Mouse (Mus musculus) liver, embryonic 11.5 days (tissue): ENCODE data around the gene Arhgef15. TPM values are rescaled to one million over a fixed set of nuclear protein-coding genes. Genes with fewer than 3 reads are reported as not detected.
"Not testable (repeated sequence)": the region's sequence is repeated elsewhere in the genome, so short reads cannot be mapped to it uniquely, and the experiment has no call there.

Source experiments
- ATAC-seq: fragments of 200-750 bp; cut with Nextera tagmentation; replicated peaks from 2 replicates; pipeline ENCODE4 v1.8.0; 2017; ENCODE audit warnings: moderate number of reproducible peaks, mild to moderate bottlenecking, moderate TSS enrichment, moderate library complexity; ENCODE audit not compliant: low FRiP score
- DNase-seq: peaks from one replicate; pipeline ENCODE4 v3.0.0-alpha.2; 2017; ENCODE audit warnings: low spot score
- H3K27ac ChIP-seq: fragments of 300-500 bp; sonication (generic); 2 replicates; pipeline ENCODE4 v1.5.1; 2014; ENCODE audit warnings: mild to moderate bottlenecking, low read depth, low read length, control low read depth
- H3K27me3 ChIP-seq: fragments of 300-500 bp; sonication (generic); replicated peaks from 2 replicates; pipeline ENCODE4 v1.6.1; 2014; ENCODE audit warnings: low read length, mixed read lengths; ENCODE audit not compliant: control insufficient read depth, insufficient read depth
- H3K36me3 ChIP-seq: fragments of 300-500 bp; sonication (generic); 2 replicates; pipeline ENCODE4 v1.6.1; 2014; ENCODE audit warnings: mild to moderate bottlenecking, low read length, moderate library complexity, mixed read lengths; ENCODE audit not compliant: control insufficient read depth, insufficient read depth
- H3K4me1 ChIP-seq: fragments of 300-500 bp; sonication (generic); replicated peaks from 2 replicates; pipeline ENCODE4 v1.6.1; 2014; ENCODE audit warnings: low read length, mixed read lengths; ENCODE audit not compliant: control insufficient read depth, insufficient read depth
- H3K4me2 ChIP-seq: fragments of 300-500 bp; sonication (generic); 2 replicates; pipeline ENCODE4 v1.6.1; 2014; ENCODE audit warnings: mild to moderate bottlenecking, control low read depth, moderate library complexity
- H3K4me3 ChIP-seq: fragments of 300-500 bp; sonication (generic); 2 replicates; pipeline ENCODE4 v1.5.1; 2014; ENCODE audit warnings: low read depth, low read length, control low read depth
- H3K9ac ChIP-seq: fragments of 300-500 bp; sonication (generic); 2 replicates; pipeline ENCODE4 v1.6.1; 2014; ENCODE audit warnings: low read depth, low read length, control low read depth
- H3K9me3 ChIP-seq: fragments of 300-500 bp; sonication (generic); 2 replicates; pipeline ENCODE4 v1.6.1; 2016; ENCODE audit warnings: low read length, inconsistent platforms, mixed read lengths; ENCODE audit not compliant: control insufficient read depth
- WGBS: fragments of 180-500 bp; shearing (Covaris S2); extraction: QIAGEN DNeasy Blood & Tissue Kit; methylation state at CpG from one replicate; pipeline ENCODE4 v1.1.7; 2014; 5-methylcytosine and 5-hydroxymethylcytosine counted together
- polyA plus RNA-seq: library from polyadenylated mRNA; unstranded; fragments of >200 nt; fragmentation: Nextera tagmentation; extraction: Ambion mirVana; gene quantifications from 2 replicates; pipeline ENCODE4 v1.2.1, GENCODE M21; 2014

Arhgef15 gene
- polyA plus RNA-seq, 1 experiment from 2014 or later = 6.8 TPM

DNA sequence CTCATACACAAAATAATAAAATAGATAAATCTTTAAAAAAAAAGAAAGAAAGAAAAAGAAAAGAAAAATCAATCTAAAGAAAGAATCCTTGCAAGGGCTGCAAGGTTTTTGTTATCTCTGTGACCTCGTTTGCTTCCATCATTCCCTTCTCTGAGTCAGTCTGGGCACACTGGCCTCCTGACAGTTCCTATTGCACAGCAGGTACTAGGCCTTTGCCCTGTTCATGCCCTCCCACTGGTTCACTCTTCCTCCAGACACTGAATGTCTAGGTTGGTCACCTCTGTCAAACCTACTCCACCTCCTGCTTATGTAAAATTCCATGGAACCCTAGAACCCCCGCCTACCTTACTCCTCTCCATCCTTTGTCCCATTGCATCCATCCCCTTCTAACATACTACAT lies 12.0 kb downstream of the Arhgef15 start:
- Histone ChIP-seq H3K27ac (no peak overlapping the region), H3K36me3 (no peaks in the 10 kb centered on the region), H3K4me1 (peaks cover 4% of the 10 kb centered on the region), H3K9me3 (no peaks in the 10 kb centered on the region), H3K9ac (no peak overlapping the region), H3K4me2 (no peak overlapping the region), H3K4me3 (no peak overlapping the region), H3K27me3 (peaks cover 2% of the 10 kb centered on the region; the same call in 1 of the 2 replicates)
- DNase-seq = no peak
- ATAC-seq = no peak
- WGBS = 77% methylated on average over 2 of the region's 2 CpGs

DNA sequence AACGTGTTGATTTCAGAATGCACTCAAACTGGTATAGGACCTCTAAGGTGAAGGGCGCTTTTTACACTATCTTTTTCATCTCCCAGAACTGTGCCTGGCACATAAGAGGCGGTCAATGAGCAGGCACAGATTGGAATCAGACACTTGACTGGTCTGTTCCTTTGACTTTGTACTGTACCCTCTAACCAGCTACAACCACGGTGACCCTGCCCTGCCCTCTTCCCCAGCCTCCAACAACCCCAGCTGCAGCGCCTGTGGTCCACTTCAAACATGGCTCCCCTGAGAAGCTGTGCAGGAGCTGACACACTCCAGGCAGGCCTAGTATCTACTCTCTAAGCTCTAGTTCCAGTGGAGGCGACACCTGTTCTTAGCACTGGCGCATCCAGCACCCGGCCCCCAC lies 14.5 kb downstream of the Arhgef15 start:
- ATAC-seq = no peak
- WGBS = 79% methylated on average over 8 of the region's 8 CpGs
- H3K27ac ChIP-seq = no peak overlapping the region

DNA sequence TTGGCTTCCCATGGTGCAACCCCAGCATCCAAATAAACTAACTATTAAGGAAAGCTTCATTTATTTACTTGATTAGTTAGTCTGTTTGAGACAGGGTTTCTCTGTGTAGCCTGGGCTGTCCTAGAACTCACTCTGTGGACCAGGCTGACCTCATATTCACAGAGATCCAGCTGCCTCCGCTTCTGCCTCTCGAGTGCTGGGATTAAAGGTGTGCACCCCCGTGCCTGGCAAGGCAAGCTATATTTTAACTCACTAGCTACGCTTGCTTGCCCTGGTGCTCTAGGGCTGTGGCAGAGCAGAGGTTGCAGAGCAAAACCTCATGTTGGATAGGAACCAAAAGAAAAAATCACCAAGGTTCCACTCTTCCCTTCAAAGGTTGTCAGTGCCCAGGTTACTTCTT lies 16.8 kb downstream of the Arhgef15 start:
- Histone ChIP-seq H3K9me3 (no peaks in the 10 kb centered on the region), H3K27me3 (no peaks in the 10 kb centered on the region), H3K4me3 (peak overlapping the region; percentile 46), H3K36me3 (no peaks in the 10 kb centered on the region), H3K4me1 (peaks cover 8% of the 10 kb centered on the region), H3K4me2 (peak overlapping the region; percentile 59), H3K27ac (no peak overlapping the region), H3K9ac (peak overlapping the region; percentile 51; the same call in 1 of the 2 replicates)
- 71% methylated on average over 4 of the region's 4 CpGs for WGBS
- no peak for DNase-seq
- no peak for ATAC-seq

More for the DNA sequence above, 14.5 kb downstream of the Arhgef15 start:
- H3K9me3 ChIP-seq = no peaks in the 10 kb centered on the region
- no peaks in the 10 kb centered on the region; the same call in 1 of the 2 replicates for H3K27me3 ChIP-seq
- H3K4me3 ChIP-seq = no peak overlapping the region
- DNase-seq = no peak
- H3K9ac ChIP-seq = no peak overlapping the region
- no peaks in the 10 kb centered on the region for H3K36me3 ChIP-seq
- peaks cover 8% of the 10 kb centered on the region for H3K4me1 ChIP-seq
- no peak overlapping the region for H3K4me2 ChIP-seq

DNA sequence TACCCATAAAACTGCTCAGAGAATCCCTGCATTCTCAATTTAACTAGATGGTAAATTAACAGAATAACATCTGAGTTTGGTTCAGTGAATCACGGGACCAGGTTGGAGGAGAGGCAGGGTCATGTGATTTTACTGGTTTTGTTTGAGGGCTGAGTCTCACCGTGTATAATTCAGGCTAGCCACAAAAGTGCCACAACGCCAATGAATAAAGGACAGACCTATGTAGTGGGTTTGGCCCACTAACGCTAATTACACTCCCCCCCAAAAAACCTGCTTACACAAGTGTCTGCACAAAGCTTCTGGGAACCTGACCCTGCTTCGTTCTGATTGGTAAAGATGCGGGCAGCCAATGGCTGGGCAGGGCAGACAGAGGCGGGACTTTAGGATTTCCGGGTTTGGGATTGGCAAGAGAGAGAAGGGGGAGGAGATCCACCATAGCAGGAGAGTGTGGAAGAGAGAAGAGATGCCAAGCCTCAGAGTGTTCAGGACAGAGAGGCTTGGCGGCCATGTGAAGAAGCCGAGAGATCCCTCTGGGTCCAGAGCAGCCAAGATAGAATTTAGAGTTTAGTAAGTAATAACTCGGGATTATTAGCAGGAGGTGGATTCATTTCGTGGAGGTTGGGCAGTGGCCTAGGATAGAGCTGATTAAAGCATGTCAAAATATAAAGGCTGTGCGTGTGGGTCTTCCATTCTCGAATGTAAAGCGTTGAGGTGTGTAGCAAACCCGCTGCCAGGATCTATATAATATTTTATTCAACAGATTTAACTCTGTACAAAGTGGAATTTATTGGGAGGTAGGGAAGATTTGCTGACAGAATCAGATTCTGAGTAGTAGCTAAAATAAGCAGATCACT lies 17.6 kb downstream of the Arhgef15 start:
- whole genome bisulfite sequencing = 5% methylated on average over 16 of the region's 16 CpGs
- Histone ChIP-seq H3K27ac (no peak overlapping the region), H3K9me3 (no peaks in the 10 kb centered on the region), H3K27me3 (no peaks in the 10 kb centered on the region), H3K36me3 (no peaks in the 10 kb centered on the region), H3K9ac (peak overlapping the region; percentile 51), H3K4me2 (peak overlapping the region; percentile 59), H3K4me3 (peak overlapping the region; percentile 46), H3K4me1 (peaks cover 8% of the 10 kb centered on the region)
- DNase-seq (peak; percentile 82), ATAC-seq (peak; percentile 98)

DNA sequence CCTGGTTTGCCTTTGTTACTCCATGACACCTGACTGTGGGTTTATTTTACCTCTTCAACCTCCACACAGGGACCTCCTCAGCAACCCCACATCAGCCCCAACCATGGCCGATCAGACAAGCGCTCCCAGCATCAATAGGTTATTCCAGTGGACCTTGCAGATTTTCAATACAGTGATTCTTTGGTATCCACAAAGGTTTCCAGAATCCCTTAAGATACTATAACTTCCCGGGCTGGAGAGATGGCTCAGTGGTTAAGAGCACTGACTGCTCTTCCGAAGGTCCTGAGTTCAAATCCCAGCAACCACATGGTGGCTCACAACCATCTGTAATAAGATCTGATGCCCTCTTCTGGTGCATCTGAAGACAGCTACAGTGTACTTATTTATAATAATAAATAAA lies 20.3 kb downstream of the Arhgef15 start:
- not testable (repeated sequence) for H3K9me3 ChIP-seq, H3K4me2 ChIP-seq, H3K4me1 ChIP-seq, H3K4me3 ChIP-seq, H3K27me3 ChIP-seq, DNase-seq, ATAC-seq, H3K36me3 ChIP-seq, H3K27ac ChIP-seq, H3K9ac ChIP-seq
- WGBS = 79% methylated on average over 4 of the region's 4 CpGs

DNA sequence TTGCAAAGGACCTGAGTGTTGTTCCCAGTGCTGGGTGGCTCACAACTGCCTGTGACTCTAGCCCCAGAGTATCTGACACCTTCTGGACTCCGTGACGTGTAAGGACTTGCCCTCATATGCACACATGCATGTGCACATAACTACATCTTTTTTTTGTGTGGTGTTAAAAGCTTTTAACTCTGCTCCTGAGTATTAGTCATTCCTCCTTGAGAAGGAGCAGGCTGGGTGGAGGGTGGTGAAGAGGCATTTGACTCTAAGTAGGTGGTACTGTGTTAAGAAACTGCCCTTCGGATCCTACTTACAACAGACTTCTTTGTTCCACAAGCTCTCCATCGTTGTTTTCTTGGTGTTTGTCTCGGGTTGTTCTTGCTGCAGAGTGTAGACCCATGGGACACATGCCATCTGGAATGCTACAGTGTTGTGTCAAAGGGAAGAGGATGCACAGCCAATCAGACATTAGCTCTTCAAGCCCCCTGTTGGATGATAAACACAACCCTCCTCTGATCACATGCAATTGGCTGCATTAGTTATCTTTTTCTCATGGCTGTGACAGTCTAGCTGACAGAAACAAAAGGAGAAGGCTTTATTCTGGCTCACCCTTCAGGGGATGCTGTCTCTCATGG lies 23.3 kb downstream of the Arhgef15 start:
- 81% methylated on average over 5 of the region's 5 CpGs for WGBS
- H3K27me3 ChIP-seq = no peaks in the 10 kb centered on the region
- no peak overlapping the region for H3K27ac ChIP-seq
- no peaks in the 10 kb centered on the region for H3K4me1 ChIP-seq
- no peaks in the 10 kb centered on the region for H3K36me3 ChIP-seq
- no peak for DNase-seq
- H3K9me3 ChIP-seq = no peaks in the 10 kb centered on the region
- no peak overlapping the region for H3K4me3 ChIP-seq
- ATAC-seq = no peak
- H3K9ac ChIP-seq = no peak overlapping the region
- H3K4me2 ChIP-seq = no peak overlapping the region

DNA sequence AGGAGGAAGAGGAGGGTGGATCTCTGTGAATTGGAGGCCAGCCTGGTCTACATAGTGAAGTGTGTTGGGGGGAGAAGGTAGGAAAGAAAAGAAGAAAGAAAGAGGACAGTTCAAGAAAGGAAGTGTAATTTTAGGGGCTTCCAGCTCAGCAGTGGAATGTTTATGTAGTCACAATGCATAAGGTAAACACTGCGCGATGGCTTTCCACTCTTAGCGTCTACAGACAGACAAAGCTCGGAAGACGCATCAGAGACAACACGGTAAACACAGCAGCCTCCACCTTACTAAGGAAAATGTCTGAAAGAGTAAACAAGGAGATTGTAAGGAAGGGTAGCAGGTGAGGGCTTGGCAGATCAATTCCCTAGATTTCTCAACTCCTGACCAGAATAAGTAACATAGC lies 27.3 kb downstream of the Arhgef15 start:
- Histone ChIP-seq H3K36me3 (no peaks in the 10 kb centered on the region), H3K4me2 (no peak overlapping the region), H3K9ac (no peak overlapping the region), H3K4me3 (no peak overlapping the region), H3K4me1 (no peaks in the 10 kb centered on the region), H3K27me3 (no peaks in the 10 kb centered on the region), H3K9me3 (no peaks in the 10 kb centered on the region), H3K27ac (no peak overlapping the region)
- ATAC-seq (no peak), DNase-seq (no peak)
- WGBS = 60% methylated on average over 6 of the region's 6 CpGs

DNA sequence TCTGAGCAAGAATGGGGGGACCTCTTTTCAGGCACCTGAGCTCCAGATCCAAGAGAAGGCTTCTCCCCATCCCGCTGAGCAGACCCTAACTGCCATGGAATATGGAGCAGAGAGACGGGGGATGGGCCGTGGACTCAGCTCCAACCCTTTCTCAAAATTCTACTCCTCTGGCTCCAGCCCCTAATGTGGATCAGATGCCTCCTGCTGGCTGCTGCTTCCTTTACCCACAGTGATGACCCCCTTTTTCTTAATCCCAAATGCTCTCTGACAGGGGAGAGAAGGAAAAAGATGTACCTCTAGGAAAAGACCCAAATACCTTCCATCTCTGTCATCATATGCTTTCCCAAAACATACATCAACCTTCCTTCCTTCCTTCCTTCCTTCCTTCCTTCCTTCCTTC lies 30.3 kb downstream of the Arhgef15 start, which contains the start of gene Odf4:
Gene Odf4, minus strand, starts transcription at position 101 of the 400 bp plus-strand sequence.
- Histone ChIP-seq H3K9ac (no peak within 1 kb of the TSS), H3K9me3 (no peaks in the 10 kb centered on the region), H3K27me3 (no peaks in the 10 kb centered on the region), H3K4me3 (no peak within 1 kb of the TSS), H3K4me1 (no peaks in the 10 kb centered on the region), H3K36me3 (no peaks in the 10 kb centered on the region), H3K4me2 (no peak within 1 kb of the TSS), H3K27ac (no peak within 1 kb of the TSS)
- ATAC-seq = no peak
- WGBS = 79% methylated on average over 3 of the region's 3 CpGs
- DNase-seq = no peak
